Mouse (Mus musculus) hindbrain, embryonic 11.5 days (tissue): ENCODE results near the gene Sart1. TPM values are rescaled to one million over a fixed set of nuclear protein-coding genes. Genes with fewer than 3 reads are reported as not detected.

Experiments
- ATAC-seq: fragments of 200-750 bp; cut with Nextera tagmentation; 2 replicates; pipeline ENCODE4 v1.8.0; 2017; ENCODE audit warnings: mild to moderate bottlenecking, moderate TSS enrichment, moderate library complexity; ENCODE audit not compliant: low FRiP score
- DNase-seq: peaks from one replicate; pipeline ENCODE4 v3.0.0-alpha.2; 2015; ENCODE audit warnings: low spot score
- H3K27ac ChIP-seq: fragments of 300-500 bp; sonication (generic); 2 replicates; pipeline ENCODE4 v1.5.1; 2014; ENCODE audit warnings: mild to moderate bottlenecking, low read depth, low read length
- H3K27me3 ChIP-seq: fragments of 300-500 bp; sonication (generic); 2 replicates; pipeline ENCODE4 v1.6.1; 2014; ENCODE audit warnings: mild to moderate bottlenecking, low read length, moderate library complexity, mixed read lengths; ENCODE audit not compliant: control insufficient read depth, insufficient read depth
- H3K36me3 ChIP-seq: fragments of 300-500 bp; sonication (generic); 2 replicates; pipeline ENCODE4 v1.6.1; 2014; ENCODE audit warnings: mild to moderate bottlenecking, low read length, moderate library complexity, mixed read lengths; ENCODE audit not compliant: control insufficient read depth, insufficient read depth
- H3K4me1 ChIP-seq: fragments of 300-500 bp; sonication (generic); replicated peaks from 2 replicates; pipeline ENCODE4 v1.6.1; 2014; ENCODE audit warnings: low read length, mixed read lengths; ENCODE audit not compliant: control insufficient read depth, insufficient read depth
- H3K4me2 ChIP-seq: fragments of 300-500 bp; sonication (generic); replicated peaks from 2 replicates; pipeline ENCODE4 v1.6.1; 2014; ENCODE audit warnings: mild to moderate bottlenecking, low read depth, low read length
- H3K4me3 ChIP-seq: fragments of 300-500 bp; sonication (generic); 2 replicates; pipeline ENCODE4 v1.5.1; 2014; ENCODE audit warnings: low read depth, low read length
- H3K9ac ChIP-seq: fragments of 300-500 bp; sonication (generic); 2 replicates; pipeline ENCODE4 v1.6.1; 2014; ENCODE audit warnings: low read depth, low read length
- H3K9me3 ChIP-seq: fragments of 300-500 bp; sonication (generic); 2 replicates; pipeline ENCODE4 v1.6.1; 2016; ENCODE audit warnings: low read length; ENCODE audit not compliant: control insufficient read depth
- WGBS: fragments of 180-500 bp; shearing (Covaris S2); extraction: QIAGEN DNeasy Blood & Tissue Kit; methylation state at CpG from one replicate; pipeline ENCODE4 v1.1.7; 2014; 5-methylcytosine and 5-hydroxymethylcytosine counted together
- polyA plus RNA-seq: library from polyadenylated mRNA; unstranded; fragments of >200 nt; fragmentation: Nextera tagmentation; extraction: Ambion mirVana; gene quantifications from 2 replicates; pipeline ENCODE4 v1.2.1, GENCODE M21; 2014

Gene Sart1
- polyA plus RNA-seq, 1 experiment from 2014 or later = 75.2 TPM

DNA sequence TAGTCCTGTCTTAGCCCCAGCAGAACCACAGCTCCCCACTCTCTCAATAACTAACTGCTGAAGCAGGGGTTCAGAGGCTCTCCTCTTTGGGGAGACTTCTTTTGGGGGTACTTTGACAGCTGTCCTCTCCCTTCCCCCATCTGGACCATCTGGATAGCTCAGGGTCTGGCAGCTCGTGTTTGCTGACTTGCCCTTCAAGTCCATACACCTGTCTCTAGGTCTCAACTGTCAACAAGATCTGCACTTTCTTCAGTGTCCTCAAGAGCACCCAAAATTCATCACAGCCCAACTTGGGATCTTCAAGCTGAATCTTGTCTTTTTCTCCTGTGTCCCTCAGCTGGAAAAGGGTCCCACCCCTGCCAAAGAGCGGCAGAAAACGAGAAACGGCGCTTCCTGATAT, 33.3 kb upstream of the Sart1 start:
- WGBS = 91% methylated on average over 5 of the region's 5 CpGs
- H3K27ac ChIP-seq = no peak overlapping the region
- no peak overlapping the region for H3K4me2 ChIP-seq
- H3K36me3 ChIP-seq = peaks cover 5% of the 10 kb centered on the region; the same call in 1 of the 2 replicates
- H3K9me3 ChIP-seq = no peaks in the 10 kb centered on the region
- no peak for ATAC-seq
- peaks cover 16% of the 10 kb centered on the region for H3K4me1 ChIP-seq
- no peaks in the 10 kb centered on the region for H3K27me3 ChIP-seq
- no peak overlapping the region for H3K4me3 ChIP-seq
- DNase-seq = no peak
- H3K9ac ChIP-seq = no peak overlapping the region

DNA sequence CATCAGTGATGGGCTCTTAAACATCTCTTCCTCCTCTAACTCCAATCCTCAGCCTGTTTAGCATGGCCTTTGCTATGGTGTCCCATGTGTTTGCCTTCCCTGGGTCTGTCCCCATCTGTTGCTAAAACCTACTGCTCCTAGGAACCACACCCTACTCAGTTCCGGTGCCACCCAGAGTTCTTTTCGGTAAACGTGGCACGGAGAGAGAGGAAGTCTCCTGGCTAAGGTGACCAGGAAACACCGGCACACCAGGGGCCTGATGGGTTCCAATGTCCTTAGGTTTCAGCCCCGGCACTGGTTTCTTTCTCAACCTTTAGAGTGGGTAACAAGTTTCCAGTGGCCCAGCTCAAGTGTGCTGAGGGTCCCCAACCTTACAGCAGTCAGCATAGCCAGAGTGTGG, 32.1 kb upstream of the Sart1 start:
- Histone ChIP-seq H3K27ac (no peak overlapping the region), H3K4me2 (no peak overlapping the region), H3K36me3 (peaks cover 5% of the 10 kb centered on the region; the same call in 1 of the 2 replicates), H3K9me3 (no peaks in the 10 kb centered on the region), H3K4me3 (no peak overlapping the region), H3K4me1 (peaks cover 8% of the 10 kb centered on the region; the same call in 1 of the 2 replicates), H3K27me3 (no peaks in the 10 kb centered on the region), H3K9ac (no peak overlapping the region)
- DNase-seq (no peak), ATAC-seq (no peak)
- 96% methylated on average over 6 of the region's 6 CpGs for WGBS

DNA sequence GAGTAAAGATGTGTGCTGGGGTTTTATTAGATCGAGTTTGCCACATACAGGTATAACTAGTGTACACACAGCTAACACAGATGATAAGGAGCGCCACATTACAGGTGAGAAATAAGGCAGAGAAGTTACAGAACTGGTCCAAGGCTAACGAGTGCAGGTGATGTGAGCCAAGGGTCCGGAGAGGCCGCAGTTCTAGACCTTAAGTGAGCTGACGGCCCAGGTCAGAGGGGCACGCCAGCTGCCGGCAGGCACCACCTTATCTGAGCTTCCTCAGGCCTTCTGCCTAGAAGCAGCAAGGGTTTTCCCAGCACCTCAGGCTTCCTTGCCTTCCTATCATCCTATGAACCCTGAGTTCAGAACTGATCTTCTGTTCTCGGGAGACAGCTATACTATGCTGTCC, 31.1 kb upstream of the Sart1 start:
- no peak overlapping the region for H3K9ac ChIP-seq

DNA sequence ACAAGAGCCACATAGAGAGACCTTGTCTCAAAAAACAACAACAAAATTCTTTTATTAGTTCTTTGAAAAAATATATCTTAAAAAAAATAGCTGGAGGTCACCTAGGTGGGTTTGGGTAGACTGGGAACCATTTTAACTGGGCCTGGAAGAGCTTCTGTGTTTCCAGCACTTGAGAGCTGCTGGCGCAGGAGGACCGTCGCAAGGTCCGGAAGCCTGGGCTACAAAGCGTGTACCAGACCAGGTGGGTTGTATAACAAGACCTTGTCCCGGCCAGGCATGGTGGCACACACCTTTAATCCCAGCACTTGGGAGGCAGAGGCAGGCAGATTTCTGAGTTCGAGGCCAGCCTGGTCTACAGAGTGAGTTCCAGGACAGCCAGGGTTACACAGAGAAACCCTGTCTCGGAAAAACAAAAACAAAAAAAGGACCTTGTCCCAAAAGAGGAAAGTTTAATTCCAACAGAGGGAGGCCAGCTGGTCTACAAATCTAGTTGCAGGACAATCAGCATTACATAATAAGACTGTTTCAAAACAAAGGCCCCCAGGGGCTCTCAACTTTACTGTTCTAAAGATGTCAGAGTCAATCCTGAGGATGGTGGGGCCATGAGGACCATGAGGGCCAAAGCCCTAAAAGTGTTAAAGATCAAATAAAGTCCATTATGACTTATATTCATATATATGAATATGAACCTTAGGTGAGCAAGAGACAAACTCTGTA, 30.4 kb upstream of the Sart1 start:
- Histone ChIP-seq H3K4me3 (no peak overlapping the region), H3K9me3 (no peaks in the 10 kb centered on the region), H3K36me3 (peaks cover 5% of the 10 kb centered on the region; the same call in 1 of the 2 replicates), H3K27me3 (no peaks in the 10 kb centered on the region), H3K27ac (no peak overlapping the region), H3K4me2 (no peak overlapping the region), H3K9ac (no peak overlapping the region), H3K4me1 (peaks cover 8% of the 10 kb centered on the region; the same call in 1 of the 2 replicates)
- DNase-seq = no peak
- 95% methylated on average over 7 of the region's 8 CpGs for WGBS
- ATAC-seq = no peak

More for the DNA sequence above, 31.1 kb upstream of the Sart1 start:
- DNase-seq (no peak), ATAC-seq (no peak)
- H3K27ac ChIP-seq = no peak overlapping the region
- peaks cover 5% of the 10 kb centered on the region; the same call in 1 of the 2 replicates for H3K36me3 ChIP-seq
- H3K9me3 ChIP-seq = no peaks in the 10 kb centered on the region
- no peak overlapping the region for H3K4me3 ChIP-seq
- H3K27me3 ChIP-seq = no peaks in the 10 kb centered on the region
- H3K4me1 ChIP-seq = peaks cover 8% of the 10 kb centered on the region; the same call in 1 of the 2 replicates
- no peak overlapping the region for H3K4me2 ChIP-seq
- 92% methylated on average over 9 of the region's 9 CpGs for WGBS

DNA sequence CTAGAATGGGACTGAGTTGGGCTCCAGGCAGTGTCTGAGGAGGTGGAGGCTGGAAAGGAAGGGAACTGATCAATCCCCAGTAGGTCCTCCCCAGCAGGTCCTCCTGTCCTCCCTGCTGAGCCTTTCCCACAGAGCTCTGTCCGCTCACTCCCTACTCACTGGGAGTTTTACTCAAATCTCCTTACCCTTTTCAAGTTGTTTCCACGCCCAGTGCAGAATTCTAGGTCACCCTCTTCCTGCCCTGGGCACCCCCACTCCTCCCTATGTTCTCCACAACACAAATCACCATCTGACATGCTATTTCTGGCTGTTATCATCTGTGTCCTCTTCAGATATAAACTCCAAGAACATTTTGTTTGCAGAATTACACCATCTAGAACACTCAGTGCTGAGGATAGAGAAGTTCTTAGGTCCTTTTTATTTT, 26.0 kb upstream of the Sart1 start:
- Histone ChIP-seq H3K9me3 (no peaks in the 10 kb centered on the region), H3K36me3 (no peaks in the 10 kb centered on the region), H3K4me1 (no peaks in the 10 kb centered on the region), H3K27me3 (no peaks in the 10 kb centered on the region), H3K4me2 (no peak overlapping the region), H3K9ac (no peak overlapping the region), H3K27ac (no peak overlapping the region), H3K4me3 (no peak overlapping the region)
- DNase-seq = no peak
- 83% methylated on average over 2 of the region's 2 CpGs for WGBS
- ATAC-seq = no peak

DNA sequence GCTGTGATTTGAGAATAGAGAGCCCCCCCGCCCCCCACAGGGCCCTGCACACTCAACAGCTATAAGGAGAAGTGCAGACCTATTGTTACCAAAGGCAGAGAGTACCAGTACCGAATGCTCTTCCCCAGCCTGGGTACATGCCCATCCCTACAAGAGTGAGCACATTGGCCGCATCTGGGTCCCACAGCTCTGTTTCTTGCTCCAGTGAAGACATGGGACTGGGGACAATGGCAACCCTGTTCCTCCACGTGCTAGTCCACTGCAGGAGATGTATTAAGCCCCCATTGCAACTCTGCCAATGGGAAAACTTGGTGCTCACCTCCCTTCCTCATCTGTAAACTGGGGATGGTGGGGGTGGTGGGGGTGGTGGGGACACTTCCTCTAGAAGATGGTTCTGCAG, 25.3 kb upstream of the Sart1 start:
- WGBS = 71% methylated on average over 4 of the region's 4 CpGs
- no peak overlapping the region for H3K4me2 ChIP-seq
- no peak overlapping the region for H3K4me3 ChIP-seq
- no peaks in the 10 kb centered on the region for H3K4me1 ChIP-seq
- ATAC-seq (no peak), DNase-seq (no peak)
- H3K27ac ChIP-seq = no peak overlapping the region
- no peaks in the 10 kb centered on the region for H3K9me3 ChIP-seq
- no peaks in the 10 kb centered on the region for H3K27me3 ChIP-seq
- H3K36me3 ChIP-seq = no peaks in the 10 kb centered on the region
- no peak overlapping the region for H3K9ac ChIP-seq

DNA sequence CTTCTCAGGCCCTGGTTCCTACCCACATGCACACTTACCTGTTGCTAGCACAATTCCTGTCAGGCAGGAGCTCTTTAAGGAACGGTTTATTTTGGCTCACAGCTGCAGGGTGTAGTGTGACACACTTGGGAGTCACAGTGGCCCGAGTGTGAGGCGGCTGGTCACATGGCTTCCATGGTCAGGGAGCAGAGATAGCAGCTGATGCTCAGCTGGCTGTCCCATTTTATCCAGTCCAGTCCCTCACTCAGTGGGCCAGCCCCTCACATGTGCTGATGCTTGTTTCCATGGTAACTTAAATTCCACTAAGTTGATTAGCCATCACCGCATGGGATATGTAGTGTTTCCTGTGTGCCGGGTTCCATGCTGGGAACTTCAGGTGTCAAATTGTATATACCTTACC, 23.5 kb upstream of the Sart1 start:
- no peak overlapping the region for H3K9ac ChIP-seq
- H3K4me3 ChIP-seq = no peak overlapping the region
- no peaks in the 10 kb centered on the region for H3K9me3 ChIP-seq
- no peak overlapping the region for H3K27ac ChIP-seq
- H3K27me3 ChIP-seq = no peaks in the 10 kb centered on the region
- 69% methylated on average over 5 of the region's 5 CpGs for WGBS
- no peaks in the 10 kb centered on the region for H3K36me3 ChIP-seq
- ATAC-seq (no peak), DNase-seq (no peak)
- no peak overlapping the region for H3K4me2 ChIP-seq
- 0 out of 2 replicates have a peak, but pooled peaks cover 3% of the 10 kb centered on the region for H3K4me1 ChIP-seq

DNA sequence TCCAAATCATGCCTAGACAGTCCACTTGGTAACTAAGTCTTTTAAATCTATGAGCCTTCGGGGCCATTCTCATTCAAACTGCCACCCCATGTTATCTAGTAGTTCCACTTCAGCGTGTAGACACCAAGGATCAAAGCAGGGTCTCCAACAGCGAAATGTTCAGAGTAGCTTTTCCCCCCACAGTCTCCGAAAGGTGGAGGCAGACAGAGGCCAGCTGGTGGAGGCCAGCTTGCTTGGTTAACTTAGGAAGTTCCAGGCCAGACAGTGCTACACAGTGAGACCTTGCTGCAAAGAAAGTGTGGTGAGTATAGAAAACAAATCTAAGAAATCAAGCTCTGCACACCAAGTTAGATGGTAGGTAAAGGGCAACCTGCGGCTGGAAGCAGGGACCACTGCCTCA, 22.1 kb upstream of the Sart1 start:
- Histone ChIP-seq H3K9ac (no peak overlapping the region), H3K4me1 (0 out of 2 replicates have a peak, but pooled peaks cover 3% of the 10 kb centered on the region), H3K36me3 (no peaks in the 10 kb centered on the region), H3K4me2 (no peak overlapping the region), H3K27me3 (no peaks in the 10 kb centered on the region), H3K27ac (no peak overlapping the region), H3K9me3 (no peaks in the 10 kb centered on the region), H3K4me3 (no peak overlapping the region)
- ATAC-seq (no peak), DNase-seq (no peak)
- 85% methylated on average over 5 of the region's 5 CpGs for WGBS

DNA sequence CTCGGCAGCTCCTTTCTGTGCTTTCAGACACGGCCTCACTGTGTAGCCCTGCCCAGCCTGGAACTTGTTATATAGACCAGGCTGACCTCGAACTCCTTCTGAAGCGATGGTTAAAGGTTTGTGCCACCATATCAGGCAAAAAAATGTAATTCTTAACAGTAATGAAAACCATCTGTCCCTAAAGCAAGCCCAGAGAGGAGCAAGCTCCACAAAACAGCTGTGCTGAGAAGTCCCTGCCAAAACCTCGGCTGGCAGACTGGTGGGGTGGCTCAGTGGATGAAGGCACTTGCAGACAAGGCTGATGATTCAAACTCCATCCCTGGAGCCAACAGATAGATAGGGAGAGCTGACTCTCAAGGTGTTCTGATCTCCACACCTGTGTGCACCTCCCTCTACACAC, 20.6 kb upstream of the Sart1 start:
- 83% methylated on average over 5 of the region's 5 CpGs for WGBS
- no peak overlapping the region for H3K4me2 ChIP-seq
- no peak overlapping the region for H3K27ac ChIP-seq
- no peaks in the 10 kb centered on the region for H3K36me3 ChIP-seq
- H3K9me3 ChIP-seq = no peaks in the 10 kb centered on the region
- no peak overlapping the region for H3K9ac ChIP-seq
- no peak overlapping the region for H3K4me3 ChIP-seq
- no peak for DNase-seq
- no peaks in the 10 kb centered on the region for H3K27me3 ChIP-seq
- no peak for ATAC-seq
- H3K4me1 ChIP-seq = 0 out of 2 replicates have a peak, but pooled peaks cover 3% of the 10 kb centered on the region
